Mouse (Mus musculus) ES-Bruce4 (cell line): ENCODE results near the gene Usp39.

Experiments used
- CTCF ChIP-seq: IDR thresholded peaks from one replicate; pipeline ENCODE4 v1.8.1; 2011; ENCODE audit warnings: low read depth, low read length
- POLR2A ChIP-seq: IDR thresholded peaks from one replicate; pipeline ENCODE4 v1.8.1; 2011; ENCODE audit warnings: low read length; ENCODE audit not compliant: insufficient read depth

- TF ChIP-seq POLR2A (no peak), CTCF (no peak)
Measured at GRCm38 (mm10) chr6:72361121-72361551, 16.2 kb upstream of the Usp39 start.
